In genomic region chr4:47079997-47080646, GRCm38 (mm10) we compare ENCODE assay signal across 24 mouse cellular contexts. TPM values are rescaled to one million over a fixed set of nuclear protein-coding genes. Genes with fewer than 3 reads are reported as not detected.
DNase-seq lines count a peak whose midpoint lies in the region; ATAC-seq and TF ChIP-seq lines count a peak whose summit lies in the region.
"Had no signal": no experiment of that assay in that cellular context is flagged by ENCODE, and none has a peak within 500 bp of the region (broad histone marks: within the 10 kb centered on the region; RNA-seq: fewer than 3 reads in every experiment).

No protein-coding gene starts in this region.

- no peak overlapping the region for H3K27ac ChIP-seq in kidney, adult 2 months (ENCODE audit: insufficient read depth, low read depth, low read length)
- no peak overlapping the region for H3K27ac ChIP-seq in brown adipose tissue, adult 24 weeks (replicated peaks; ENCODE audit: low read depth, low read length)
- no peak overlapping the region for H3K27ac ChIP-seq in hindbrain, postnatal 0 days
- H3K27ac ChIP-seq: embryonic facial prominence, embryonic 15.5 days; forebrain, embryonic 10.5 days; heart, embryonic 15.5 days; limb, embryonic 10.5 days; neural tube, embryonic 12.5 days had no signal

- no peaks in the 10 kb centered on the region for H3K36me3 ChIP-seq in kidney, adult 2 months (ENCODE audit: control insufficient read depth, insufficient read depth, low read length)
- H3K36me3 ChIP-seq in megakaryocyte, embryonic 14.5 days (replicated peaks; ENCODE audit: low read length), result no peaks in the 10 kb centered on the region
- H3K36me3 ChIP-seq in hindbrain, postnatal 0 days (ENCODE audit: insufficient read depth, low read length), result no peaks in the 10 kb centered on the region
- H3K36me3 ChIP-seq: embryonic facial prominence, embryonic 15.5 days; forebrain, embryonic 10.5 days; heart, embryonic 15.5 days; limb, embryonic 10.5 days; neural tube, embryonic 12.5 days had no signal

- H3K4me1 ChIP-seq in kidney, adult 2 months (ENCODE audit: control insufficient read depth, insufficient read depth, low read length), result no peaks in the 10 kb centered on the region
- H3K4me1 ChIP-seq in brown adipose tissue, adult 24 weeks (ENCODE audit: control insufficient read depth, insufficient read depth, insufficient read length, low read length), result no peaks in the 10 kb centered on the region
- no peaks in the 10 kb centered on the region for H3K4me1 ChIP-seq in megakaryocyte, embryonic 14.5 days
- H3K4me1 ChIP-seq in hindbrain, postnatal 0 days (ENCODE audit: insufficient read depth, low read length), result no peaks in the 10 kb centered on the region
- H3K4me1 ChIP-seq: embryonic facial prominence, embryonic 15.5 days; forebrain, embryonic 10.5 days; heart, embryonic 15.5 days; limb, embryonic 10.5 days; neural tube, embryonic 12.5 days had no signal

- no peaks in the 10 kb centered on the region for H3K27me3 ChIP-seq in kidney, adult 2 months (replicated peaks; ENCODE audit: control insufficient read depth, insufficient read depth, low read length)
- peaks cover 15% of the 10 kb centered on the region for H3K27me3 ChIP-seq in megakaryocyte, embryonic 14.5 days (replicated peaks)
- H3K27me3 ChIP-seq in hindbrain, postnatal 0 days (ENCODE audit: insufficient read depth, low read length), result no peaks in the 10 kb centered on the region
- H3K27me3 ChIP-seq: neural tube, embryonic 12.5 days had no signal

- no peak for TF ChIP-seq POLR2A in kidney, adult 2 months (IDR thresholded peaks at IDR 0.05; ENCODE audit: low read depth, low read length)

- H3K9ac ChIP-seq in hindbrain, postnatal 0 days (replicated peaks; ENCODE audit: low read length), result no peak overlapping the region
- H3K9ac ChIP-seq: embryonic facial prominence, embryonic 15.5 days; forebrain, postnatal 0 days; heart, embryonic 15.5 days; neural tube, embryonic 12.5 days had no signal

- no peak for TF ChIP-seq CTCF in kidney, adult 2 months (conservative IDR thresholded peaks at IDR 0.05; ENCODE audit: insufficient read depth, insufficient read length, low read depth, low read length)
- TF ChIP-seq CTCF in hindbrain, postnatal 0 days (IDR thresholded peaks at IDR 0.05; ENCODE audit: low read depth), result no peak

- 88% methylated on average over 17 of the region's 17 CpGs for WGBS in kidney, adult 2 months
- WGBS in hindbrain, postnatal 0 days, result 86% methylated on average over 17 of the region's 17 CpGs

- H3K9me3 ChIP-seq in megakaryocyte, embryonic 14.5 days, result no peaks in the 10 kb centered on the region
- H3K9me3 ChIP-seq in hindbrain, postnatal 0 days (ENCODE audit: low read length), result no peaks in the 10 kb centered on the region
- H3K9me3 ChIP-seq: embryonic facial prominence, embryonic 15.5 days; forebrain, embryonic 10.5 days; heart, embryonic 15.5 days; limb, embryonic 10.5 days; neural tube, embryonic 12.5 days had no signal

- peak; percentile 8 for DNase-seq in kidney, adult 2 months
- no peak for DNase-seq in kidney, postnatal 25 days
- peak; percentile 69 for DNase-seq in A20 (ENCODE audit: low read depth, low spot score)
- no peak for DNase-seq in natural killer cell, adult 2 months (ENCODE audit: low spot score in 2 of 2)
- DNase-seq in T-cell, adult 2 months (ENCODE audit: low spot score), result no peak
- no peak for DNase-seq in hindbrain, postnatal 0 days (ENCODE audit: low spot score)
- DNase-seq: adrenal gland, postnatal 36 days; cerebellum, adult 8-10 months; forebrain, postnatal 0 days; gastrocnemius, postnatal 25 days; kidney, postnatal 36 days; liver; lung, postnatal 14 days; right cerebral cortex, postnatal 14 days had no signal

- H3K4me2 ChIP-seq in hindbrain, postnatal 0 days (ENCODE audit: low read depth, low read length), result no peak overlapping the region
- H3K4me2 ChIP-seq: embryonic facial prominence, embryonic 15.5 days; heart, embryonic 15.5 days; neural tube, embryonic 12.5 days had no signal

- ATAC-seq in hindbrain, postnatal 0 days, result no peak
- ATAC-seq: CD4-positive, CD25-positive, alpha-beta regulatory T cell, adult 4 months; forebrain, postnatal 0 days; hindbrain, embryonic 16.5 days; intestine, embryonic 16.5 days had no signal

- H3K4me3 ChIP-seq in kidney, adult 2 months (ENCODE audit: insufficient read depth, low read depth, low read length), result no peak overlapping the region
- peak overlapping the region; percentile 12; the same call in 1 of the 2 replicates for H3K4me3 ChIP-seq in brown adipose tissue, adult 24 weeks (ENCODE audit: insufficient read depth, low read depth, low read length)
- H3K4me3 ChIP-seq in megakaryocyte, embryonic 14.5 days (replicated peaks), result peak overlapping the region; percentile 28
- H3K4me3 ChIP-seq in hindbrain, postnatal 0 days (ENCODE audit: low read length), result no peak overlapping the region
- H3K4me3 ChIP-seq: embryonic facial prominence, embryonic 15.5 days; forebrain, embryonic 10.5 days; heart, embryonic 15.5 days; limb, embryonic 10.5 days; neural tube, embryonic 12.5 days had no signal

RNA-seq across cellular contexts. Expression of gene Galnt12, which starts 11.6 kb away (rescaled TPM):
- 3.1 and 3.6 TPM in 2 replicates for polyA plus RNA-seq in kidney, adult 2 months (2012; rRNA removed)
- polyA plus RNA-seq in brown adipose tissue, adult 24 weeks (2012; ENCODE audit: insufficient read depth, insufficient read length, missing spikeins), result 0.48 TPM in 1 of 2 replicates, not detected in the other
- 0.45 TPM in 1 of 2 replicates, not detected in the other for polyA plus RNA-seq in megakaryocyte, embryonic 14.5 days (2012; ENCODE audit: insufficient read depth, low replicate concordance)
- total RNA-seq in hindbrain, postnatal 0 days (2014; rRNA removed), result 1.5 and 1.7 TPM in 2 replicates
- polyA plus RNA-seq in hindbrain, postnatal 0 days (2015; fragmentation: Nextera tagmentation; extraction: Ambion mirVana), result 1.2 and 1.4 TPM in 2 replicates

RNA-seq across cellular contexts. Expression of gene Anks6, which starts 22.9 kb away (rescaled TPM):
- 16.1 and 19.2 TPM in 2 replicates for polyA plus RNA-seq in kidney, adult 2 months (2012; rRNA removed)
- 1.1 and 2.0 TPM in 2 replicates for polyA plus RNA-seq in brown adipose tissue, adult 24 weeks (2012; ENCODE audit: insufficient read depth, insufficient read length, missing spikeins)
- polyA plus RNA-seq in megakaryocyte, embryonic 14.5 days (2012; ENCODE audit: insufficient read depth, low replicate concordance), result 0.13 TPM in 1 of 2 replicates, not detected in the other
- 11.1 and 13.4 TPM in 2 replicates for total RNA-seq in hindbrain, postnatal 0 days (2014; rRNA removed)
- polyA plus RNA-seq in hindbrain, postnatal 0 days (2015; fragmentation: Nextera tagmentation; extraction: Ambion mirVana), result 3.0 and 3.2 TPM in 2 replicates
- polyA plus RNA-seq: CD4-positive, CD25-positive, alpha-beta regulatory T cell, adult 4 months had no signal

Comparison
In these comparisons a context has a peak if more than half of its experiments do, and no peak if none do; other contexts are left out.
1. DNase-seq: peak in kidney, adult 2 months (single experiment) and A20 (single experiment); none in kidney, postnatal 25 days (0 of 2), natural killer cell, adult 2 months (0 of 2), T-cell, adult 2 months (single experiment) and hindbrain, postnatal 0 days (single experiment).
2. H3K4me3 ChIP-seq: peak in brown adipose tissue, adult 24 weeks (single experiment) and megakaryocyte, embryonic 14.5 days (single experiment); none in kidney, adult 2 months (single experiment) and hindbrain, postnatal 0 days (single experiment).